Mouse (Mus musculus): ENCODE measurements around the gene Henmt1.

The Henmt1 gene

GRCm38 (mm10) chr3:108940001-108940633, 444 bp downstream of the Henmt1 start, which contains the start of gene Gm9857:
TSS of gene Gm9857 (minus strand) at chr3:108940445.
- DNase-seq (ENCODE audit: extremely low spot score, low spot score): peak; percentile 34

- no peak for DNase-seq (ENCODE audit: extremely low spot score, low spot score)
These were observed 1.3 kb downstream of the Henmt1 start for GRCm38 (mm10) chr3:108940996-108941395.

- no peak for DNase-seq (ENCODE audit: extremely low spot score, low spot score)
These were observed 18.3 kb downstream of the Henmt1 start for GRCm38 (mm10) chr3:108957976-108958375.

- no peak for DNase-seq (ENCODE audit: extremely low spot score, low spot score)
These were observed 20.1 kb downstream of the Henmt1 start for GRCm38 (mm10) chr3:108959680-108960295.

- DNase-seq (ENCODE audit: extremely low spot score, low spot score): peak; percentile 33
These were observed 21.6 kb downstream of the Henmt1 start for GRCm38 (mm10) chr3:108961226-108961625.

- no peak for DNase-seq (ENCODE audit: extremely low spot score, low spot score)
These were observed 22.0 kb downstream of the Henmt1 start for GRCm38 (mm10) chr3:108961655-108962054.

- DNase-seq (ENCODE audit: extremely low spot score, low spot score): no peak
These were observed 23.6 kb downstream of the Henmt1 start for GRCm38 (mm10) chr3:108963278-108963677.

- DNase-seq (ENCODE audit: extremely low spot score, low spot score): no peak
These were observed 24.1 kb downstream of the Henmt1 start for GRCm38 (mm10) chr3:108963776-108964175.

GRCm38 (mm10) chr3:108964361-108965044, 24.8 kb downstream of the Henmt1 start:
- DNase-seq (ENCODE audit: extremely low spot score, low spot score): no peak

- no peak for DNase-seq (ENCODE audit: extremely low spot score, low spot score)
These were observed 26.4 kb downstream of the Henmt1 start for GRCm38 (mm10) chr3:108966051-108966450.

- no peak for DNase-seq (ENCODE audit: extremely low spot score, low spot score)
These were observed 34.4 kb downstream of the Henmt1 start for GRCm38 (mm10) chr3:108973980-108974660.

- DNase-seq (ENCODE audit: extremely low spot score, low spot score): no peak
These were observed 35.3 kb downstream of the Henmt1 start for GRCm38 (mm10) chr3:108974920-108975485.

- no peak for DNase-seq (ENCODE audit: extremely low spot score, low spot score)
These were observed 37.8 kb downstream of the Henmt1 start for GRCm38 (mm10) chr3:108977340-108978030.

- no peak for DNase-seq (ENCODE audit: extremely low spot score, low spot score)
These were observed 42.3 kb downstream of the Henmt1 start for GRCm38 (mm10) chr3:108981946-108982345.

GRCm38 (mm10) chr3:108983989-108984388, 44.3 kb downstream of the Henmt1 start:
- no peak for DNase-seq (ENCODE audit: extremely low spot score, low spot score)

- no peak for DNase-seq (ENCODE audit: extremely low spot score, low spot score)
These were observed 46.9 kb downstream of the Henmt1 start for GRCm38 (mm10) chr3:108986534-108986933.

GRCm38 (mm10) chr3:108987009-108987659, 47.5 kb downstream of the Henmt1 start:
- no peak for DNase-seq (ENCODE audit: extremely low spot score, low spot score)

GRCm38 (mm10) chr3:108989971-108990548, 50.4 kb downstream of the Henmt1 start:
- no peak for DNase-seq (ENCODE audit: extremely low spot score, low spot score)

- no peak for DNase-seq (ENCODE audit: extremely low spot score, low spot score)
These were observed 54.8 kb downstream of the Henmt1 start for GRCm38 (mm10) chr3:108994477-108994876.

- DNase-seq (ENCODE audit: extremely low spot score, low spot score): no peak
These were observed 55.7 kb downstream of the Henmt1 start for GRCm38 (mm10) chr3:108995379-108995778.

Data from neural tube, embryonic 10.5 days (tissue).